Mouse (Mus musculus) CH12.LX (cell line): ENCODE results near the gene Nfix. TPM values are rescaled to one million over a fixed set of nuclear protein-coding genes. Genes with fewer than 3 reads are reported as not detected.

Experiments
- DNase-seq: peaks from one replicate; pipeline ENCODE4 v3.0.0-alpha.2; 2013; ENCODE audit errors: extremely low read depth
- H3K27ac ChIP-seq: 2 replicates; pipeline ENCODE4 v1.5.1; 2012; ENCODE audit warnings: low read depth, mild to moderate bottlenecking, control low read depth, moderate library complexity; ENCODE audit not compliant: insufficient read depth
- H3K27me3 ChIP-seq: replicated peaks from 2 replicates; pipeline ENCODE3; 2012; ENCODE audit warnings: inconsistent platforms
- H3K36me3 ChIP-seq, 2 experiments: replicated peaks in 1 of 2; 2 replicates each; pipeline versions ENCODE3 to v1.6.1; 2012; ENCODE audit warnings: inconsistent platforms in 1 of 2, low read length in 1 of 2, mild to moderate bottlenecking in 1 of 2, mixed read lengths in 1 of 2, moderate library complexity in 1 of 2; ENCODE audit not compliant: control insufficient read depth in 1 of 2, insufficient read depth in 1 of 2
- H3K4me1 ChIP-seq, 2 experiments: 2 replicates each; pipeline ENCODE4 v1.6.1; 2012; ENCODE audit warnings: inconsistent platforms in 1 of 2, moderate library complexity in 1 of 2; ENCODE audit not compliant: insufficient read depth in 2 of 2, control insufficient read depth in 1 of 2
- H3K4me2 ChIP-seq: 2 replicates; pipeline ENCODE4 v1.6.1; 2012; ENCODE audit warnings: low read depth, mild to moderate bottlenecking, control low read depth; ENCODE audit not compliant: poor library complexity, insufficient read depth, severe bottlenecking
- H3K4me3 ChIP-seq, 3 experiments: fragments of 150-350 bp in 1 of 3; sonication (generic) in 1 of 3; replicated peaks in 1 of 3; 2 replicates each; pipeline versions ENCODE3 to v1.5.1; 2011 to 2012; ENCODE audit warnings: low read depth in 2 of 3, low read length in 2 of 3, mild to moderate bottlenecking in 2 of 3, moderate library complexity in 2 of 3, control low read depth in 1 of 3, improper control_type of control experiment in 1 of 3, inconsistent platforms in 1 of 3, mixed read lengths in 1 of 3; ENCODE audit not compliant: poor library complexity in 1 of 3
- H3K79me2 ChIP-seq: replicated peaks from 2 replicates; pipeline ENCODE4 v1.6.1; 2012; ENCODE audit warnings: mild to moderate bottlenecking, moderate library complexity; ENCODE audit not compliant: control insufficient read depth, poor library complexity, insufficient read depth, severe bottlenecking; ENCODE audit errors: extremely low read depth
- H3K9ac ChIP-seq: 2 replicates; pipeline ENCODE4 v1.6.1; 2012; ENCODE audit warnings: low read depth, mild to moderate bottlenecking, control low read depth, moderate library complexity; ENCODE audit not compliant: insufficient read depth
- H3K9me3 ChIP-seq: replicated peaks from 2 replicates; pipeline ENCODE3; 2012; ENCODE audit warnings: low read length, inconsistent platforms, mixed read lengths
- CTCF ChIP-seq, 2 experiments: IDR thresholded peaks in 1 of 2; conservative IDR thresholded peaks in 1 of 2; 2 replicates each; pipeline ENCODE4 v1.5.1; 2011 to 2012; ENCODE audit warnings: low read depth in 2 of 2, low read length in 2 of 2, improper control_type of control experiment in 1 of 2, inconsistent platforms in 1 of 2, mild to moderate bottlenecking in 1 of 2, moderate library complexity in 1 of 2
- E2F4 ChIP-seq: IDR thresholded peaks from 2 replicates; pipeline ENCODE4 v1.6.1; 2011; ENCODE audit warnings: low read depth, low read length, improper control_type of control experiment; ENCODE audit not compliant: insufficient replicate concordance
- ELF1 ChIP-seq: IDR thresholded peaks from 2 replicates; pipeline ENCODE4 v1.6.1; 2014; ENCODE audit warnings: low read depth, mild to moderate bottlenecking, inconsistent platforms, low read length, improper control_type of control experiment
- ETS1 ChIP-seq: conservative IDR thresholded peaks from 2 replicates; pipeline ENCODE4 v1.6.1; 2012; ENCODE audit warnings: low read depth, mild to moderate bottlenecking, inconsistent platforms, low read length, improper control_type of control experiment, moderate library complexity
- HCFC1 ChIP-seq: IDR thresholded peaks from 2 replicates; pipeline ENCODE4 v1.6.1; 2012; ENCODE audit warnings: low read depth, mild to moderate bottlenecking, inconsistent platforms, low read length, improper control_type of control experiment
- JUND ChIP-seq: conservative IDR thresholded peaks from 2 replicates; pipeline ENCODE4 v1.6.1; 2011; ENCODE audit warnings: low read depth, low read length, improper control_type of control experiment
- KAT2A ChIP-seq: IDR thresholded peaks from 2 replicates; pipeline ENCODE4 v1.6.1; 2012; ENCODE audit warnings: low read length, improper control_type of control experiment, inconsistent platforms; ENCODE audit not compliant: insufficient replicate concordance
- MAFK ChIP-seq: IDR thresholded peaks from 2 replicates; pipeline ENCODE4 v1.6.1; 2011; ENCODE audit warnings: low read length, improper control_type of control experiment; ENCODE audit not compliant: insufficient replicate concordance
- MAX ChIP-seq: IDR thresholded peaks from 2 replicates; pipeline ENCODE4 v1.6.1; 2011; ENCODE audit warnings: low read length, improper control_type of control experiment
- MXI1 ChIP-seq: IDR thresholded peaks from 2 replicates; pipeline ENCODE4 v1.6.1; 2011; ENCODE audit warnings: mild to moderate bottlenecking, low read depth, low read length, improper control_type of control experiment
- MYC ChIP-seq: IDR thresholded peaks from 2 replicates; pipeline ENCODE4 v1.6.1; 2011; ENCODE audit warnings: low read depth, mild to moderate bottlenecking, improper control_type of control experiment, low read length
- NELFE ChIP-seq: IDR thresholded peaks from 2 replicates; pipeline ENCODE4 v1.6.1; 2011; ENCODE audit warnings: low read depth, low read length, improper control_type of control experiment
- NRF1 ChIP-seq: IDR thresholded peaks from 2 replicates; pipeline ENCODE4 v1.6.1; 2014; ENCODE audit warnings: low read depth, mild to moderate bottlenecking, inconsistent platforms, low read length, improper control_type of control experiment, moderate library complexity
- PAX5 ChIP-seq: IDR thresholded peaks from 2 replicates; pipeline ENCODE4 v1.6.1; 2012; ENCODE audit warnings: low read length, inconsistent platforms, mixed read lengths
- RAD21 ChIP-seq: IDR thresholded peaks from 2 replicates; pipeline ENCODE4 v1.6.1; 2011; ENCODE audit warnings: low read depth, mild to moderate bottlenecking, low read length, improper control_type of control experiment, moderate library complexity
- RCOR1 ChIP-seq: conservative IDR thresholded peaks from 2 replicates; pipeline ENCODE4 v1.6.1; 2012; ENCODE audit warnings: low read depth, mild to moderate bottlenecking, inconsistent platforms, low read length, improper control_type of control experiment
- SIN3A ChIP-seq: IDR thresholded peaks from 2 replicates; pipeline ENCODE4 v1.6.1; 2012; ENCODE audit warnings: low read length, improper control_type of control experiment, inconsistent platforms
- TBP ChIP-seq: conservative IDR thresholded peaks from 2 replicates; pipeline ENCODE4 v1.6.1; 2011; ENCODE audit warnings: low read depth, low read length, improper control_type of control experiment
- TCF12 ChIP-seq: IDR thresholded peaks from 2 replicates; pipeline ENCODE4 v1.6.1; 2014; ENCODE audit warnings: low read depth, mild to moderate bottlenecking, inconsistent platforms, low read length, improper control_type of control experiment
- UBTF ChIP-seq: IDR thresholded peaks from 2 replicates; pipeline ENCODE4 v1.6.1; 2012; ENCODE audit warnings: low read depth, mild to moderate bottlenecking, inconsistent platforms, low read length, improper control_type of control experiment, moderate library complexity
- USF2 ChIP-seq: conservative IDR thresholded peaks from 2 replicates; pipeline ENCODE4 v1.6.1; 2011; ENCODE audit warnings: low read depth, low read length, improper control_type of control experiment
- ZC3H11A ChIP-seq: IDR thresholded peaks from 2 replicates; pipeline ENCODE4 v1.6.1; 2012; ENCODE audit warnings: low read depth, mild to moderate bottlenecking, inconsistent platforms, low read length, improper control_type of control experiment
- ZKSCAN1 ChIP-seq: IDR thresholded peaks from 2 replicates; pipeline ENCODE4 v1.6.1; 2012; ENCODE audit warnings: low read depth, inconsistent platforms, low read length, improper control_type of control experiment, borderline replicate concordance
- dilution Hi-C: fragments of 300-500 bp; cut with MboI; formaldehyde crosslinking; loops from 2 replicates; pipeline ENCODE4 v1.14.3; 2020; ENCODE audit warnings: low sequenced_read_pairs; ENCODE audit not compliant: extremely low pct_unique_long_range_greater_than_20kb, extremely low pct_ligation_motif_present
- in situ Hi-C: fragments of 300-500 bp; cut with MboI; formaldehyde crosslinking; loops from 3 replicates; pipeline ENCODE4 v1.14.3; 2019; ENCODE audit warnings: low sequenced_read_pairs, low pct_ligation_motif_present, low pct_unique_long_range_greater_than_20kb, mixed read lengths
- polyA plus RNA-seq: library from polyadenylated mRNA; unstranded; fragments of >175 nt; gene quantifications from 2 replicates; pipeline ENCODE4 v1.2.1, GENCODE M21; 2012; ENCODE audit warnings: low read depth; ENCODE audit not compliant: insufficient read length
- total RNA-seq, 2 experiments: library from RNA; depleted of rRNA; stranded (reverse); fragments of 300-350 nt in 1 of 2; fragments of >200 nt in 1 of 2; gene quantifications; 2 replicates each; pipeline ENCODE4 v1.2.3; 2012 to 2014

Nfix gene
- total and polyA plus RNA-seq, 3 experiments: 0.09 to 10.5 (median 1.1) TPM

DNA sequence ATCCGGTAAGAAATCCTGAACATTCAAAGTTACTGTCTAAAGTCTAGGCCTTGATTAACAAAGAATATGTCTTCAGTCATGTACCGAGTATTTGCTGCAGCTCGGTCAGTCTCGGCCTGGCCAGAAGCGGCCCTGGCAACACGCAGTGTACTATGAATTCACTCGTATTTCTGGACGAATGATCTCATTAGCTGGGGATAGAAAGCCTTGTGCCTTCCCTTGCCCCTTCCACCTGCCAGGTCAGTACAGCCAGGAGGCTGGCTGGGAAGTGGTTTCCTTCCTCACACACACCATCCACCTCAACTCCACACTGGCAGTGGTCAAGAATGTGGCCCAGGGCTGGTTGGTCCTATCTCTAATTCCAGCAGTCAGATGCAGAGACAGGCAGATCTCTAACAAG is 30.8 kb downstream of the Nfix start:
- dilution Hi-C loops: no loop called here
- in situ Hi-C loops: no loop called here
- H3K9ac ChIP-seq: no peak overlapping the region
- H3K27me3 ChIP-seq: peaks cover 81% of the 10 kb centered on the region
- H3K9me3 ChIP-seq: no peaks in the 10 kb centered on the region
- peaks cover 0 to 2% of the 10 kb centered on the region in 2 experiments; a peak in 1 of 4 replicates for H3K4me1 ChIP-seq
- H3K36me3 ChIP-seq: no peaks in the 10 kb centered on the region
- TF ChIP-seq SIN3A (no peak), MYC (no peak), RAD21 (no peak), MAX (no peak), TBP (no peak), NRF1 (no peak), MAFK (no peak), CTCF (conservative IDR thresholded peaks at IDR 0.05 in 1 of 2, IDR thresholded peaks at IDR 0.05 in 1 of 2; ENCODE audit: low read depth in 2 of 2, low read length in 2 of 2) (no peak), JUND (no peak), ETS1 (no peak)
- H3K27ac ChIP-seq: no peak overlapping the region
- H3K79me2 ChIP-seq: no peaks in the 10 kb centered on the region
- H3K4me2 ChIP-seq: no peak overlapping the region
- DNase-seq: no peak
- H3K4me3 ChIP-seq: no peak overlapping the region

DNA sequence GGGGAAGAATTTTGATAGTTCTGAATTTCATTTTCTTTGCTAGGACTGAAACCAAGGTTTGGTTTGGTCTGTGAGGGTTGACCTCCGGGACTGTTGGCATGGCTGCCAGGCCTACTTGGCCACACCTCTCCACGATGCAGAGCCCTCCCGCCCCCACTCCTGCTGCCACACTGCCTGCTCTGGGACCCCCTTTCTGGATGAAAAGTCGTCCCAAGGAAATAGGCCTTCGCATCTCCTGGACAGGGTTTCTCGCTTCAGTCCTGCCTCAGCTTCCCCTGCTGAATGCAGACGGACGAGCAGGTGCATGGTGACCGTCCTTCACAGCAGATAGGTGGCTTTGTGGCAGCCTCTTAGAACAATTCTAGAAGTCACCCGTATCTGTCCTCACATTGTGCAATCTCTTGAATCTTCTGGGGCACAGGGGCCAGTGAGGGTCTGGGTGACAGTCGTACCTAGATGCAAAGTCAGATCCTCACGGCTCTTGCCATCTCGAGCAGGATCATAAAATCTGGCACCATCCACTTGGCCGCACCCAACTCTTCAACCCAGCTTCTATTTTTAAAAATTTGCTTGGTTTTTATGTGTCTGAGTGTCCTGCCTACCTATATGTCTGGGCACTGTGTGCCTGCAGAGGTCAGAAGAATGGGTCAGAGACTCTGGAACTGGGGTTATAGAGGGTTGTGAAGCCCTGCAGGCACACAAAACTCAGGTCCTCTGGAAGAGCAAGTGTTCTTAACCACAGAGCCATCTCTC is 31.6 kb downstream of the Nfix start:
- TF ChIP-seq HCFC1 (no peak), TCF12 (no peak), TBP (no peak), NELFE (no peak), RCOR1 (no peak), RAD21 (no peak), UBTF (no peak), MXI1 (no peak), ZKSCAN1 (no peak), MAFK (no peak), PAX5 (no peak), ELF1 (no peak), KAT2A (no peak), CTCF (conservative IDR thresholded peaks at IDR 0.05 in 1 of 2, IDR thresholded peaks at IDR 0.05 in 1 of 2; ENCODE audit: low read depth in 2 of 2, low read length in 2 of 2) (no peak), JUND (no peak), E2F4 (no peak), MYC (no peak), ZC3H11A (no peak), USF2 (no peak)
- TF ChIP-seq, all 38 proteins: peak for 0
- Histone ChIP-seq H3K9ac (no peak overlapping the region), H3K9me3 (no peaks in the 10 kb centered on the region), H3K27ac (no peak overlapping the region), H3K4me1 (no peaks in the 10 kb centered on the region), H3K36me3 (no peaks in the 10 kb centered on the region), H3K79me2 (no peaks in the 10 kb centered on the region), H3K27me3 (peaks cover 85% of the 10 kb centered on the region), H3K4me2 (no peak overlapping the region), H3K4me3 (no peak overlapping the region)
- DNase-seq: no peak
- in situ Hi-C loops: no loop called here
- dilution Hi-C loops: no loop called here
